Mouse (Mus musculus) adrenal gland, adult 8-10 months (tissue): ENCODE data around the gene Arhgap27. TPM values are rescaled to one million over a fixed set of nuclear protein-coding genes. Genes with fewer than 3 reads are reported as not detected.
A peak's percentile ranks its signal among the peaks of the same experiment; 100 is the strongest.

Experiments used
- DNase-seq: peaks from one replicate; pipeline ENCODE4 v3.0.0; 2022
- total RNA-seq, 4 experiments: library from RNA; stranded (reverse); gene quantifications; 2 replicates each; pipeline ENCODE4 v1.2.4; 2022

The Arhgap27 gene
- total RNA-seq, 4 experiments from 2014 or later, result 11.9 to 22.2 (median 15.9) TPM

- DNase-seq, result no peak
Observed at GRCm38 (mm10) chr11:103380460-103380859, 17.0 kb upstream of the Arhgap27 start.

- DNase-seq, result no peak
Observed at GRCm38 (mm10) chr11:103378341-103378740, 14.8 kb upstream of the Arhgap27 start.

- no peak for DNase-seq
Observed at GRCm38 (mm10) chr11:103375772-103376171, 12.3 kb upstream of the Arhgap27 start.

GRCm38 (mm10) chr11:103375258-103375657, 11.8 kb upstream of the Arhgap27 start:
- DNase-seq, result no peak

- DNase-seq, result no peak
Observed at GRCm38 (mm10) chr11:103373922-103374321, 10.4 kb upstream of the Arhgap27 start.

- DNase-seq, result no peak
Observed at GRCm38 (mm10) chr11:103372561-103372960, 9.1 kb upstream of the Arhgap27 start.

- DNase-seq, result no peak
Observed at GRCm38 (mm10) chr11:103372068-103372467, 8.6 kb upstream of the Arhgap27 start.

GRCm38 (mm10) chr11:103371222-103371539, 7.7 kb upstream of the Arhgap27 start:
- DNase-seq, result no peak

GRCm38 (mm10) chr11:103370397-103371221, 7.1 kb upstream of the Arhgap27 start:
- no peak for DNase-seq

- DNase-seq, result no peak
Observed at GRCm38 (mm10) chr11:103365530-103365929, 2.0 kb upstream of the Arhgap27 start.

- no peak for DNase-seq
Observed at GRCm38 (mm10) chr11:103365022-103365421, 1.5 kb upstream of the Arhgap27 start.

GRCm38 (mm10) chr11:103364335-103364734, 843 bp upstream of the Arhgap27 start:
- DNase-seq, result no peak

GRCm38 (mm10) chr11:103362521-103363181, 841 bp downstream of the Arhgap27 start:
- no peak for DNase-seq

- no peak for DNase-seq
Observed at GRCm38 (mm10) chr11:103362054-103362432, 1.4 kb downstream of the Arhgap27 start.

GRCm38 (mm10) chr11:103361396-103362053, 2.0 kb downstream of the Arhgap27 start:
- DNase-seq, result no peak

- DNase-seq, result no peak
Observed at GRCm38 (mm10) chr11:103360661-103361081, 2.8 kb downstream of the Arhgap27 start.

- DNase-seq, result peak; percentile 74
Observed at GRCm38 (mm10) chr11:103359841-103360641, 3.5 kb downstream of the Arhgap27 start.

GRCm38 (mm10) chr11:103359122-103359521, 4.4 kb downstream of the Arhgap27 start:
- no peak for DNase-seq

- no peak for DNase-seq
Observed at GRCm38 (mm10) chr11:103358316-103358715, 5.2 kb downstream of the Arhgap27 start.

GRCm38 (mm10) chr11:103357710-103358109, 5.8 kb downstream of the Arhgap27 start:
- no peak for DNase-seq

- no peak for DNase-seq
Observed at GRCm38 (mm10) chr11:103356938-103357670, 6.4 kb downstream of the Arhgap27 start.

GRCm38 (mm10) chr11:103356032-103356571, 7.4 kb downstream of the Arhgap27 start:
- DNase-seq, result no peak
